Mouse (Mus musculus): ENCODE measurements around the gene Gm9936. TPM values are rescaled to one million over a fixed set of nuclear protein-coding genes. Genes with fewer than 3 reads are reported as not detected.
A peak's percentile ranks its signal among the peaks of the same experiment; 100 is the strongest.
"Not testable (repeated sequence)": the region's sequence is repeated elsewhere in the genome, so short reads cannot be mapped to it uniquely, and the experiment has no call there.

Gm9936 gene
- not detected for polyA plus RNA-seq (2021)

GRCm38 (mm10) chr5:114858582-114858981 is at the start of gene Gm9936:
TSS of gene Gm9936 (minus strand) at chr5:114858682.
- ChIA-PET POLR2A (no interaction called here), CTCF (interaction anchor here (1.2 to 2.0 kb wide), 3 partner anchors 13 to 60 kb away, joined by 3 to 6 read pairs (median 4); no protein-coding TSS in a partner anchor)
- in situ Hi-C loops (cut with MboI; ENCODE audit: low pct_unique_long_range_greater_than_20kb) = loop anchor here (25.0 kb wide), 1 partner anchor 371 kb away; no protein-coding TSS in a partner anchor
- DNase-seq (ENCODE audit: low read depth, low spot score) (no peak), ATAC-seq (no peak)
- TF ChIP-seq CTCF (IDR thresholded peaks at IDR 0.05) = no peak
- peaks cover 7% of the 10 kb centered on the region for H3K27me3 ChIP-seq

- ATAC-seq (no peak), DNase-seq (ENCODE audit: low read depth, low spot score) (no peak)
- ChIA-PET POLR2A (interaction anchor here (0.6 kb wide), 1 partner anchor 43 kb away, joined by 4 read pairs; no protein-coding TSS in a partner anchor), CTCF (interaction anchor here (0.7 to 1.4 kb wide), 6 partner anchors 11 to 218 kb away, joined by 3 to 4 read pairs (median 3); no protein-coding TSS in a partner anchor)
- in situ Hi-C loops (cut with MboI; ENCODE audit: low pct_unique_long_range_greater_than_20kb) = loop anchor here (5.0 kb wide), 1 partner anchor 205 kb away; no protein-coding TSS in a partner anchor
- peak; percentile 89 for TF ChIP-seq CTCF (IDR thresholded peaks at IDR 0.05)
- no peaks in the 10 kb centered on the region for H3K27me3 ChIP-seq
Observed at GRCm38 (mm10) chr5:114902413-114902812, 43.9 kb upstream of the Gm9936 start.

GRCm38 (mm10) chr5:114898857-114899256 is 40.4 kb upstream of the Gm9936 start:
- no peak for TF ChIP-seq CTCF (IDR thresholded peaks at IDR 0.05)
- CTCF ChIA-PET = no interaction called here
- H3K27me3 ChIP-seq = no peaks in the 10 kb centered on the region
- in situ Hi-C loops (cut with MboI; ENCODE audit: low pct_unique_long_range_greater_than_20kb) = no loop called here
- DNase-seq (ENCODE audit: low read depth, low spot score) (no peak), ATAC-seq (no peak)
- POLR2A ChIA-PET = interaction anchor here (0.8 kb wide), 1 partner anchor 22 kb away, joined by 4 read pairs; no protein-coding TSS in a partner anchor

- ChIA-PET POLR2A (interaction anchor here (0.6 to 1.5 kb wide), 2 partner anchors 19 to 182 kb away, joined by 3 to 6 read pairs; no protein-coding TSS in a partner anchor), CTCF (interaction anchor here (0.9 kb wide), 1 partner anchor 10 kb away, joined by 4 read pairs; no protein-coding TSS in a partner anchor)
- in situ Hi-C loops (cut with MboI; ENCODE audit: low pct_unique_long_range_greater_than_20kb) = no loop called here
- H3K27me3 ChIP-seq = no peaks in the 10 kb centered on the region
- DNase-seq (ENCODE audit: low read depth, low spot score) = no peak
- no peak for ATAC-seq
- TF ChIP-seq CTCF (IDR thresholded peaks at IDR 0.05) = no peak
Observed at GRCm38 (mm10) chr5:114897374-114897793, 38.9 kb upstream of the Gm9936 start.

GRCm38 (mm10) chr5:114896688-114897373 is 38.3 kb upstream of the Gm9936 start, which contains the start of gene Oasl2:
TSS of gene Oasl2 (plus strand) at chr5:114896936.
- no peak for ATAC-seq
- DNase-seq (ENCODE audit: low read depth, low spot score) = no peak
- ChIA-PET CTCF (no interaction called here), POLR2A (interaction anchor here (0.6 to 1.5 kb wide), 2 partner anchors 18 to 183 kb away, joined by 3 to 6 read pairs; no protein-coding TSS in a partner anchor)
- in situ Hi-C loops (cut with MboI; ENCODE audit: low pct_unique_long_range_greater_than_20kb) = no loop called here
- no peak for TF ChIP-seq CTCF (IDR thresholded peaks at IDR 0.05)
- H3K27me3 ChIP-seq = no peaks in the 10 kb centered on the region

GRCm38 (mm10) chr5:114895542-114895941 is 37.1 kb upstream of the Gm9936 start:
- no peak for TF ChIP-seq CTCF (IDR thresholded peaks at IDR 0.05)
- H3K27me3 ChIP-seq = no peaks in the 10 kb centered on the region
- ChIA-PET POLR2A (no interaction called here), CTCF (no interaction called here)
- in situ Hi-C loops (cut with MboI; ENCODE audit: low pct_unique_long_range_greater_than_20kb) = no loop called here
- no peak for DNase-seq (ENCODE audit: low read depth, low spot score)
- ATAC-seq = no peak

GRCm38 (mm10) chr5:114888995-114889394 is 30.5 kb upstream of the Gm9936 start:
- in situ Hi-C loops (cut with MboI; ENCODE audit: low pct_unique_long_range_greater_than_20kb) = no loop called here
- ATAC-seq = no peak
- ChIA-PET CTCF (no interaction called here), POLR2A (no interaction called here)
- no peak for DNase-seq (ENCODE audit: low read depth, low spot score)
- H3K27me3 ChIP-seq = no peaks in the 10 kb centered on the region
- no peak for TF ChIP-seq CTCF (IDR thresholded peaks at IDR 0.05)

- ChIA-PET POLR2A (no interaction called here), CTCF (interaction anchor here (1.4 kb wide), 1 partner anchor 11 kb away, joined by 4 read pairs; no protein-coding TSS in a partner anchor)
- in situ Hi-C loops (cut with MboI; ENCODE audit: low pct_unique_long_range_greater_than_20kb) = no loop called here
- ATAC-seq (no peak), DNase-seq (ENCODE audit: low read depth, low spot score) (no peak)
- no peak for TF ChIP-seq CTCF (IDR thresholded peaks at IDR 0.05)
- no peaks in the 10 kb centered on the region for H3K27me3 ChIP-seq
Observed at GRCm38 (mm10) chr5:114886801-114887200, 28.3 kb upstream of the Gm9936 start.

- CTCF ChIA-PET = no interaction called here
- TF ChIP-seq CTCF (IDR thresholded peaks at IDR 0.05) = no peak
- POLR2A ChIA-PET = no interaction called here
- no peaks in the 10 kb centered on the region for H3K27me3 ChIP-seq
- DNase-seq (ENCODE audit: low read depth, low spot score) = no peak
- no peak for ATAC-seq
- in situ Hi-C loops (cut with MboI; ENCODE audit: low pct_unique_long_range_greater_than_20kb) = no loop called here
Observed at GRCm38 (mm10) chr5:114883022-114883421, 24.5 kb upstream of the Gm9936 start.

GRCm38 (mm10) chr5:114882319-114882718 is 23.8 kb upstream of the Gm9936 start:
- DNase-seq (ENCODE audit: low read depth, low spot score); ATAC-seq; POLR2A ChIA-PET; H3K27me3 ChIP-seq; CTCF ChIA-PET; in situ Hi-C loops (cut with MboI; ENCODE audit: low pct_unique_long_range_greater_than_20kb): not testable (repeated sequence)

GRCm38 (mm10) chr5:114879399-114879798 is 20.9 kb upstream of the Gm9936 start:
- H3K27me3 ChIP-seq = no peaks in the 10 kb centered on the region
- ChIA-PET POLR2A (no interaction called here), CTCF (no interaction called here)
- in situ Hi-C loops (cut with MboI; ENCODE audit: low pct_unique_long_range_greater_than_20kb) = no loop called here
- DNase-seq (ENCODE audit: low read depth, low spot score) = no peak
- ATAC-seq = no peak
- TF ChIP-seq CTCF (IDR thresholded peaks at IDR 0.05) = no peak
